Mouse (Mus musculus) kidney, adult 2 months (tissue): ENCODE data around the gene Gclc. TPM values are rescaled to one million over a fixed set of nuclear protein-coding genes. Genes with fewer than 3 reads are reported as not detected.
"Not testable (repeated sequence)": the region's sequence is repeated elsewhere in the genome, so short reads cannot be mapped to it uniquely, and the experiment has no call there.

ENCODE experiments used
- DNase-seq: peaks from one replicate; pipeline ENCODE4 v3.0.0; 2021
- H3K27ac ChIP-seq: fragments of 200-500 bp; 2 replicates; pipeline ENCODE4 v1.5.1; 2012; ENCODE audit warnings: low read depth, low read length, control low read depth, inconsistent platforms; ENCODE audit not compliant: insufficient read depth
- H3K27me3 ChIP-seq: fragments of 200-500 bp; replicated peaks from 2 replicates; pipeline ENCODE4 v1.6.1; 2012; ENCODE audit warnings: mild to moderate bottlenecking, moderate library complexity, low read length, inconsistent platforms; ENCODE audit not compliant: control insufficient read depth, insufficient read depth
- H3K36me3 ChIP-seq: fragments of 200-500 bp; 2 replicates; pipeline ENCODE4 v1.6.1; 2012; ENCODE audit warnings: mild to moderate bottlenecking, moderate library complexity, low read length, inconsistent platforms; ENCODE audit not compliant: control insufficient read depth, insufficient read depth
- H3K4me1 ChIP-seq: fragments of 200-500 bp; 2 replicates; pipeline ENCODE4 v1.6.1; 2011; ENCODE audit warnings: low read length; ENCODE audit not compliant: control insufficient read depth, insufficient read depth
- H3K4me3 ChIP-seq: fragments of 200-500 bp; 2 replicates; pipeline ENCODE4 v1.5.1; 2011; ENCODE audit warnings: mild to moderate bottlenecking, low read depth, low read length, control low read depth; ENCODE audit not compliant: insufficient read depth
- CTCF ChIP-seq: fragments of 200-500 bp; conservative IDR thresholded peaks from 2 replicates; pipeline ENCODE4 v1.5.1; 2011; ENCODE audit warnings: low read depth, mild to moderate bottlenecking, control low read depth, low read length, moderate library complexity, mixed read lengths; ENCODE audit not compliant: insufficient read depth, insufficient read length
- POLR2A ChIP-seq: fragments of 200-500 bp; IDR thresholded peaks from one replicate; pipeline ENCODE4 v1.6.1; 2011; ENCODE audit warnings: low read depth, low read length, control low read depth
- WGBS: fragments of 180-500 bp; shearing (Covaris S2); methylation state at CpG from one replicate; pipeline ENCODE4 v1.1.7; 2018; 5-methylcytosine and 5-hydroxymethylcytosine counted together
- polyA plus RNA-seq: library from polyadenylated mRNA; depleted of rRNA; stranded (reverse); fragments of >200 nt; gene quantifications from 2 replicates; pipeline ENCODE4 v1.2.3, GENCODE M21; 2012

Gclc gene
- polyA plus RNA-seq, 1 experiment: 88.7 TPM

- peak; percentile 62 for DNase-seq
- Histone ChIP-seq H3K27me3 (no peaks in the 10 kb centered on the region; the same call in 1 of the 2 replicates), H3K4me3 (no peak overlapping the region), H3K36me3 (no peaks in the 10 kb centered on the region), H3K27ac (peak overlapping the region; percentile 46), H3K4me1 (peaks cover 11% of the 10 kb centered on the region)
- WGBS: 43% methylated on average over 3 of the region's 3 CpGs
- TF ChIP-seq POLR2A (no peak), CTCF (no peak)
Observed at GRCm38 (mm10) chr9:77744798-77745197, 9.5 kb upstream of the Gclc start.

GRCm38 (mm10) chr9:77746315-77746714 is 8.0 kb upstream of the Gclc start:
- 18% methylated on average over 2 of the region's 2 CpGs for WGBS
- peak; percentile 44 for DNase-seq

GRCm38 (mm10) chr9:77748292-77748691 is 6.0 kb upstream of the Gclc start:
- not testable (repeated sequence) for H3K4me3 ChIP-seq, H3K36me3 ChIP-seq, H3K27ac ChIP-seq, DNase-seq, H3K27me3 ChIP-seq
- WGBS: 81% methylated on average over 1 of the region's 1 CpGs
- peaks cover 15% of the 10 kb centered on the region for H3K4me1 ChIP-seq

More at GRCm38 (mm10) chr9:77746315-77746714, 8.0 kb upstream of the Gclc start:
- Histone ChIP-seq H3K4me3 (no peak overlapping the region), H3K27me3 (no peaks in the 10 kb centered on the region; the same call in 1 of the 2 replicates), H3K4me1 (peaks cover 14% of the 10 kb centered on the region), H3K36me3 (no peaks in the 10 kb centered on the region), H3K27ac (0 out of 2 replicates have a peak overlapping the region, but pooled peaks have one; percentile 61)
- TF ChIP-seq POLR2A (no peak), CTCF (no peak)

DNA sequence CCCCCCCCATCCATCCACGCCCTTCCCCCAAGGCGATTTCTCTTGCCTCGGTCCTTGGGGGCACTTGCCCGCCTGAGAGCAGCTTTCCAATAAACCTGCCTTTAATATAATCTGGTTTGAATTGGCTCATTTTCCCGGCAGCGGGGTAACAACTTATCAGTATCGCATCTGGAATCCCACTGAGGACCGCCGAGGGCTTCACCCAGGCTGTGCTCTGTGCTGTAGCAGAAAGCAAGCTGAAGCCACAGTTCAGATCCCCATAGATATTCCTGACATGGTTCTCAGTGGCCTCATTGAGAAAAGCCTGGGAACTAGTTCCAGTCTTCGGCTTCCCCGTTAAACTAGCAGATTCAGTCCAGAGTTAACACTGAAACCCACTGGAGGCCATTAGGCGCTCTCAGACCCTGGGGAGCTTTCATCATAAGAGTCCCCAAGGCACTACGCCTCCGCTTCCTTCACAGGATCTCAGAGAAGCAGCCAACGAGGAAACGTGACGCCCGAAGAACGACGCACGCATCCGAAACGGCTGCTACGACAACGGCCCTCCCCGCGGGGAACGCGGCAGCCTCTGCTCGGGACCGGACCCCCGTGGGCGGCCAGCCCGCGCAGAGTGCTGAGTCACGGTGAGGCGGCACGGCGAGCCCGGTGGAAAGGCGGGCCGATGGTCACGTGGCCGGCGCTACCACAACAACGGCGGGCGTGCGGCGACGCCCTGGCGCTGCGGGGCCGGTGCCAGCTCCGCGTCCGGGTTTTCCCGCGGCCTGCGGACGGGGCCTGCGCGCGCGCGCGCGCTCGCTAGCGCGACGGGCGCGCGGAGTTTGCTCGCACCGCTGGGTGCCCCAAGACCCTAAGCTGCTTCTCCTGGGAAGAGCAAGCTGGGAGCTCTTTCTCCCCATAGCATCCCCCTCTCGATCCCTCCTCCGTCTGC is 3.9 kb upstream of the Gclc start:
- Histone ChIP-seq H3K27ac (peak overlapping the region; percentile 88), H3K36me3 (no peaks in the 10 kb centered on the region), H3K27me3 (no peaks in the 10 kb centered on the region), H3K4me3 (peak overlapping the region; percentile 76), H3K4me1 (peaks cover 10% of the 10 kb centered on the region; the same call in 1 of the 2 replicates)
- peak; percentile 98 for DNase-seq
- under 1% methylated on average over 79 of the region's 79 CpGs for WGBS
- TF ChIP-seq CTCF: no peak
- peak; percentile 22 for TF ChIP-seq POLR2A

DNA sequence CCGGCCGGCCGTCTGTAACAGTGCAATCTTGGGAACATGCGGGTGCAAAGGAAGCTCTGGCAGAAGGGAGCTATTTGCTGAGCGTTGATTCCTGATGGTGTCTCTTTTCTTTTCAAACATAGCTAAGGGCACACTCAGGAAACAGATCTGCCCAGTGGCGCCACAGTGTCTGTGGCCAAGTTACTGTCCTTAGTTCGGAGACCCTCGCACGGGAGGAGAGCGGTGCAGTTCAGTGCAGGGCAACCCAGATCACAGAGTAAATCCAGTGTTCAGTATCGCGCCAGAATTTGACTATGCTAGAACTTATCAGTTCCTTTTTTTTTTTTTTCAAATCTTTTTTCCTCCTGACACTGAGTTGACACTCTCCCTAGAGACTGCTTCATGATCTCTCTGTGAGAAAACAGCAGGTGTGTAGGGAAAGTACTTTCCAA is 3.2 kb upstream of the Gclc start:
- no peak for DNase-seq
- no peaks in the 10 kb centered on the region for H3K27me3 ChIP-seq
- peak overlapping the region; percentile 76 for H3K4me3 ChIP-seq
- no peaks in the 10 kb centered on the region for H3K36me3 ChIP-seq
- TF ChIP-seq CTCF (no peak), POLR2A (no peak)
- peak overlapping the region; percentile 88 for H3K27ac ChIP-seq
- peaks cover 9% of the 10 kb centered on the region; the same call in 1 of the 2 replicates for H3K4me1 ChIP-seq
- WGBS: under 1% methylated on average over 12 of the region's 12 CpGs

DNA sequence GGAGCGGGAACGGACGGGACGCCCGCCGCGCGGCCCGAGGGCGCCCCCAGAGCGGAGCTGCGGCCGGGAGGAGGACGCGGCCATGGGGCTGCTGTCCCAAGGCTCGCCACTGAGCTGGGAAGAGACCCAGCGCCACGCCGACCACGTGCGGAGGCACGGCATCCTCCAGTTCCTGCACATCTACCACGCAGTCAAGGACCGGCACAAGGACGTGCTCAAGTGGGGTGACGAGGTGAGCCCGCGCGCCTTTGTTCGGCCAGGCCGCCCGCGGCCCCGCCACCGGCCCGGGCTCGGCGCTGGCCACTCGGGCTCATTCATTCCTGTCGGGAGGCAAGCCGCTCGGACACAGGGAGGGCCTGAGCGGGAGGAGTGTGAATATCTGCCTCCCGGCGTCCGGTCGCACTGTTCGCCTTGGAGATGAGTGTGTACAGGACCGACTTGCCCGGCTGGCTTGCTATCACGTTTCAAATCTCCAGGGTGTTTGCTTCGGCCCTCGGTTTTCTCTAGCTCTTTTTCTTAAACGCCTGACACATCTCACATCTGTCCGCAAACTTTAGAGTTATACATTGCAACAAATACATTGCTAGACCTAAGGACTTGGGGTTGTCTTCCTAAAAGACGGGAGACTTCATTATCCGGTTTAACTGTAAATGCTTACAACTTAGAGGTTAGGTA is 530 bp downstream of the Gclc start:
- Histone ChIP-seq H3K27me3 (no peaks in the 10 kb centered on the region), H3K36me3 (no peaks in the 10 kb centered on the region), H3K4me1 (peaks cover 12% of the 10 kb centered on the region; the same call in 1 of the 2 replicates), H3K4me3 (peak overlapping the region; percentile 99), H3K27ac (peak overlapping the region; percentile 80)
- under 1% methylated on average over 56 of the region's 57 CpGs for WGBS
- no peak for TF ChIP-seq POLR2A
- peak; percentile 25; the same call in 1 of the 2 replicates for TF ChIP-seq CTCF
- DNase-seq: peak; percentile 69

- no peaks in the 10 kb centered on the region for H3K36me3 ChIP-seq
- no peak for DNase-seq
- H3K4me3 ChIP-seq: peak overlapping the region; percentile 99
- peaks cover 12% of the 10 kb centered on the region; the same call in 1 of the 2 replicates for H3K4me1 ChIP-seq
- TF ChIP-seq CTCF: no peak
- no peak for TF ChIP-seq POLR2A
- 15% methylated on average over 9 of the region's 9 CpGs for WGBS
- H3K27ac ChIP-seq: peak overlapping the region; percentile 80
- H3K27me3 ChIP-seq: no peaks in the 10 kb centered on the region
Observed at GRCm38 (mm10) chr9:77755403-77755784, 1.1 kb downstream of the Gclc start.
